7 mouse cellular contexts compared by ENCODE assay signal in the genomic region with DNA sequence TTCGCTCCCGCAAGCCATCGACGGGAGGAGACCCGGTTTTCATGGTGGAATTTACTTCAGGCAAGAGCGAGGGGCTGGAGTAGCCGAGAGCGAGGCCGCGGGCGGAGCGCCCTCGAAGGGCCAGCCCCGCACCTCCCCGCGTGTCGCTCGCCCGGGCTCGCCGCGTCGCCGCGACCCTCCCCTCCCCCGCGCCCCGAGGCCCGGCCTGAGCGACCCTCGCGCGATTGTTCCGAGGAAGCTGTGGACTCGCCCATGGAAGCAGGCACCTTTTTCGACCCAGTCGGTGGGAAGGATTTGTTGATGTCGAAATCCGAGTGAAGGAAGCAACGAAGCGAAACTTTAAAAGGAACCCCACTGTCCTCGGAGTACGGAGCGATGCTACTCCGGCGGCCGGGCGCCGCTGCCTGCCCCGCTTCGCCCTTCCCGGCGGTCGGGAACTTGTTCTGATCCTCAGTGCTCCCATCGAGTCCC. TPM values are rescaled to one million over a fixed set of nuclear protein-coding genes. Genes with fewer than 3 reads are reported as not detected.
DNase-seq lines count a peak whose midpoint lies in the region; ATAC-seq and TF ChIP-seq lines count a peak whose summit lies in the region.

No protein-coding gene starts in this region.

- TF ChIP-seq CTCF in spleen, adult 2 months (IDR thresholded peaks at IDR 0.05; ENCODE audit: extremely low read depth, insufficient read depth, insufficient read length, insufficient replicate concordance), result no peak

- TF ChIP-seq POLR2A in spleen, adult 2 months (IDR thresholded peaks at IDR 0.05; ENCODE audit: low read depth, low read length), result no peak

- peak overlapping the region; percentile 73 for H3K4me2 ChIP-seq in heart, embryonic 16.5 days (ENCODE audit: low read depth, low read length)

- WGBS in forebrain, embryonic 10.5 days, result under 1% methylated on average over 55 of the region's 55 CpGs
- WGBS in heart, embryonic 16.5 days, result 1% methylated on average over 53 of the region's 55 CpGs
- under 1% methylated on average over 55 of the region's 55 CpGs for WGBS in spleen, adult 2 months

- H3K9ac ChIP-seq in ES-E14 (ENCODE audit: insufficient read depth, low read depth, low read length, poor library complexity, severe bottlenecking), result peak overlapping the region; percentile 87
- H3K9ac ChIP-seq in heart, embryonic 16.5 days (ENCODE audit: low read length), result peak overlapping the region; percentile 95

- H3K27ac ChIP-seq in ES-E14 (ENCODE audit: insufficient read depth, low read depth, low read length, poor library complexity, severe bottlenecking), result 0 out of 2 replicates have a peak overlapping the region, but pooled peaks have one; percentile 29
- peak overlapping the region; percentile 98 for H3K27ac ChIP-seq in forebrain, embryonic 10.5 days
- H3K27ac ChIP-seq in heart, embryonic 16.5 days (ENCODE audit: low read length), result peak overlapping the region; percentile 97
- peak overlapping the region; percentile 66 for H3K27ac ChIP-seq in spleen, adult 2 months (ENCODE audit: insufficient read depth, low read length)

- H3K27me3 ChIP-seq in forebrain, embryonic 10.5 days (ENCODE audit: poor library complexity, severe bottlenecking), result no peaks in the 10 kb centered on the region
- no peaks in the 10 kb centered on the region for H3K27me3 ChIP-seq in heart, embryonic 16.5 days (ENCODE audit: control insufficient read depth, insufficient read depth, low read length)
- H3K27me3 ChIP-seq in spleen, adult 2 months (ENCODE audit: control insufficient read depth, insufficient read depth, low read length), result peaks cover 11% of the 10 kb centered on the region

- DNase-seq in ES-E14 (ENCODE audit: low read depth, low spot score), result no peak
- peak; percentile 74 for DNase-seq in adrenal gland, postnatal 14 days
- no peak for DNase-seq in forebrain, embryonic 10.5 days (ENCODE audit: extremely low spot score, low spot score)
- peak; percentile 19 to 44 for DNase-seq in layer of hippocampus, adult 18-20 months (ENCODE audit: low spot score in 2 of 2)
- peak; percentile 43 for DNase-seq in lung, postnatal 25 days (ENCODE audit: low spot score)
- peak in 1 of 2 experiments; percentile 15 for DNase-seq in spleen, adult 2 months (ENCODE audit: low read depth in 1 of 2, low spot score in 2 of 2)

- peak overlapping the region; percentile 78 to 98 for H3K4me3 ChIP-seq in ES-E14 (ENCODE audit: insufficient read depth in 1 of 2, low read depth in 1 of 2, low read length in 2 of 2, poor library complexity in 1 of 2, severe bottlenecking in 1 of 2)
- H3K4me3 ChIP-seq in forebrain, embryonic 10.5 days, result peak overlapping the region; percentile 77
- H3K4me3 ChIP-seq in heart, embryonic 16.5 days (ENCODE audit: low read length), result peak overlapping the region; percentile 94
- peak overlapping the region; percentile 83 for H3K4me3 ChIP-seq in spleen, adult 2 months (ENCODE audit: extremely low read depth, insufficient read depth, insufficient read length)

- H3K36me3 ChIP-seq in ES-E14 (ENCODE audit: control insufficient read depth, insufficient read depth, low read length, poor library complexity, severe bottlenecking), result no peaks in the 10 kb centered on the region
- peaks cover 11% of the 10 kb centered on the region for H3K36me3 ChIP-seq in forebrain, embryonic 10.5 days (replicated peaks)
- H3K36me3 ChIP-seq in heart, embryonic 16.5 days (ENCODE audit: control insufficient read depth, insufficient read depth), result no peaks in the 10 kb centered on the region
- H3K36me3 ChIP-seq in spleen, adult 2 months (ENCODE audit: control insufficient read depth, insufficient read depth, low read length), result no peaks in the 10 kb centered on the region

- peaks cover 0 to 4% of the 10 kb centered on the region in 2 experiments; a peak in 1 of 4 replicates for H3K4me1 ChIP-seq in ES-E14 (ENCODE audit: control insufficient read depth in 2 of 2, insufficient read depth in 2 of 2, low read length in 2 of 2, poor library complexity in 1 of 2)
- peaks cover 41% of the 10 kb centered on the region for H3K4me1 ChIP-seq in forebrain, embryonic 10.5 days
- H3K4me1 ChIP-seq in heart, embryonic 16.5 days (ENCODE audit: control insufficient read depth, insufficient read depth, low read length), result peaks cover 12% of the 10 kb centered on the region
- peaks cover 3% of the 10 kb centered on the region; the same call in 1 of the 2 replicates for H3K4me1 ChIP-seq in spleen, adult 2 months (ENCODE audit: control insufficient read depth, insufficient read depth, insufficient read length)

- H3K9me3 ChIP-seq in ES-E14 (ENCODE audit: control insufficient read depth, insufficient read depth, low read depth, low read length), result no peaks in the 10 kb centered on the region
- H3K9me3 ChIP-seq in forebrain, embryonic 10.5 days, result no peaks in the 10 kb centered on the region
- no peaks in the 10 kb centered on the region for H3K9me3 ChIP-seq in heart, embryonic 16.5 days (replicated peaks; ENCODE audit: control insufficient read depth, low read length)

- peak; percentile 62 for ATAC-seq in heart, embryonic 16.5 days (replicated peaks; ENCODE audit: extremely low read depth, insufficient read depth, low FRiP score)

- in situ Hi-C loops in ES-E14 (cut with MboI; ENCODE audit: low sequenced_read_pairs in 2 of 2, unreplicated experiment in 2 of 2), result no loop called here

TF ChIP-seq in ES-E14, 5 proteins besides CTCF, POLR2A, EP300 and RAD21:
- TF ChIP-seq CHD2 (IDR thresholded peaks at IDR 0.05; ENCODE audit: low read depth, low read length) (no peak), HCFC1 (IDR thresholded peaks at IDR 0.05; ENCODE audit: borderline replicate concordance, insufficient read depth, low read length) (no peak), ZNF384 (IDR thresholded peaks at IDR 0.05; ENCODE audit: low read depth, low read length) (no peak)

RNA-seq across cellular contexts. Expression of gene Bmpr2, which starts 0.6 kb away (rescaled TPM):
- 11.9 and 17.0 TPM in 2 replicates for total RNA-seq in ES-E14 (2012; rRNA removed)
- 62.0 and 64.6 TPM in 2 replicates for total RNA-seq in adrenal gland, postnatal 14 days (2021)
- 5.4 and 5.9 TPM in 2 replicates for polyA plus RNA-seq in forebrain, embryonic 10.5 days (2016; fragmentation: Nextera tagmentation; extraction: Ambion mirVana)
- 5.4 and 6.2 TPM in 2 replicates for polyA plus RNA-seq in heart, embryonic 16.5 days (2015; fragmentation: Nextera tagmentation; extraction: Ambion mirVana)
- total RNA-seq in layer of hippocampus, adult 18-20 months (2021), result 10 to 100 TPM; 87.9 to 90.0 TPM
- 1.2 and 1.4 TPM in 2 replicates for polyA plus RNA-seq in spleen, adult 2 months (2012; rRNA removed)

Comparison
In these comparisons a context has a peak if more than half of its experiments do, and no peak if none do; other contexts are left out.
1. DNase-seq: peak in adrenal gland, postnatal 14 days (single experiment), layer of hippocampus, adult 18-20 months (2 of 2) and lung, postnatal 25 days (single experiment); none in ES-E14 (single experiment) and forebrain, embryonic 10.5 days (single experiment).
2. H3K27ac ChIP-seq: peak in every context shown above with its lines; median percentile 98 in forebrain, embryonic 10.5 days; 97 in heart, embryonic 16.5 days; 66 in spleen, adult 2 months; 29 in ES-E14.
3. Peak in every context shown above with its lines, with median percentiles within 50 percentile points of each other: H3K4me3 ChIP-seq.